Mouse (Mus musculus) kidney, postnatal 0 days (tissue): ENCODE results near the gene Mapre1. TPM values are rescaled to one million over a fixed set of nuclear protein-coding genes. Genes with fewer than 3 reads are reported as not detected.
"Not testable (repeated sequence)": the region's sequence is repeated elsewhere in the genome, so short reads cannot be mapped to it uniquely, and the experiment has no call there.

Experiments
- ATAC-seq: fragments of 200-750 bp; cut with Nextera tagmentation; replicated peaks from 2 replicates; pipeline ENCODE4 v1.8.0; 2017; ENCODE audit warnings: low read depth, moderate number of reproducible peaks, moderate TSS enrichment, moderate library complexity; ENCODE audit not compliant: low FRiP score
- DNase-seq: peaks from one replicate; pipeline ENCODE4 v3.0.0-alpha.2; 2016; ENCODE audit warnings: low spot score
- H3K27ac ChIP-seq: fragments of 300-500 bp; sonication (generic); 2 replicates; pipeline ENCODE4 v1.5.1; 2014; ENCODE audit warnings: mild to moderate bottlenecking
- H3K27me3 ChIP-seq: fragments of 300-500 bp; sonication (generic); 2 replicates; pipeline ENCODE4 v1.6.1; 2014; ENCODE audit warnings: low read length, mixed read lengths; ENCODE audit not compliant: insufficient read depth
- H3K36me3 ChIP-seq: fragments of 300-500 bp; sonication (generic); 2 replicates; pipeline ENCODE4 v1.6.1; 2014; ENCODE audit warnings: low read length, mixed read lengths; ENCODE audit not compliant: insufficient read depth
- H3K4me1 ChIP-seq: fragments of 300-500 bp; sonication (generic); replicated peaks from 2 replicates; pipeline ENCODE4 v1.6.1; 2014; ENCODE audit warnings: antibody characterized with exemption, low read length, mixed read lengths; ENCODE audit not compliant: insufficient read depth
- H3K4me2 ChIP-seq: fragments of 300-500 bp; sonication (generic); 2 replicates; pipeline ENCODE4 v1.6.1; 2014; ENCODE audit warnings: mild to moderate bottlenecking, low read length, moderate library complexity, mixed read lengths
- H3K4me3 ChIP-seq: fragments of 300-500 bp; sonication (generic); replicated peaks from 2 replicates; pipeline ENCODE4 v1.5.1; 2014; ENCODE audit warnings: low read depth, low read length
- H3K9ac ChIP-seq: fragments of 300-500 bp; sonication (generic); 2 replicates; pipeline ENCODE4 v1.6.1; 2014; ENCODE audit warnings: low read depth, low read length
- H3K9me3 ChIP-seq: fragments of 300-500 bp; sonication (generic); replicated peaks from 2 replicates; pipeline ENCODE4 v1.6.1; 2016; ENCODE audit warnings: low read length, inconsistent platforms, mixed read lengths
- CTCF ChIP-seq: IDR thresholded peaks from 2 replicates; pipeline ENCODE4 v1.5.1; 2016; ENCODE audit warnings: antibody characterized with exemption, low read depth, mild to moderate bottlenecking, moderate library complexity
- WGBS: fragments of 180-500 bp; shearing (Covaris S2); extraction: QIAGEN DNeasy Blood & Tissue Kit; methylation state at CpG from one replicate; pipeline ENCODE4 v1.1.7; 2014; 5-methylcytosine and 5-hydroxymethylcytosine counted together
- polyA plus RNA-seq: library from polyadenylated mRNA; unstranded; fragments of >200 nt; fragmentation: Nextera tagmentation; extraction: Ambion mirVana; gene quantifications from 2 replicates; pipeline ENCODE4 v1.2.1, GENCODE M21; 2015

Mapre1 gene
- polyA plus RNA-seq, 1 experiment from 2014 or later, result 192 TPM

DNA sequence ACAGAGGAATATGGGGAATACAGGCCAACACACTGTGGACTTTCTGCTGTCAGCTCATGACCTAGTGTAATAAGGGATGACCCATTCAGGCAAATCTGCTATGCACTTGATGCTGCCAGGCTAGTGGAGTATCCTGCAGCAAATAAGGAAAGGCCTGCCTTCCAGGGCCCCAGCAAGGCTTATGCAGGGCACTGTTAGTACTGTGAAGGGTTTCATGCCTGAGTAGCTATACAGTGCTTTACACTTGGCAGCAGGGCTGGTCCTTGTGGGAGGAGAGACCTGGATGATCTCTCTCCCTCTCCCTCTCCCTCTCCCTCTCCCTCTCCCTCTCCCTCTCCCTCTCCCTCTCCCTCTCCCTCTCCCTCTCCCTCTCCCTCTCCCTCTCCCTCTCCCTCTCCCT, 52.3 kb downstream of the Mapre1 start:
- no peak overlapping the region for H3K27ac ChIP-seq
- no peaks in the 10 kb centered on the region for H3K9me3 ChIP-seq
- no peak for DNase-seq
- TF ChIP-seq CTCF, result no peak
- no peak for ATAC-seq
- no peaks in the 10 kb centered on the region for H3K27me3 ChIP-seq
- no peaks in the 10 kb centered on the region for H3K36me3 ChIP-seq
- H3K4me1 ChIP-seq, result no peaks in the 10 kb centered on the region
- no peak overlapping the region for H3K9ac ChIP-seq
- H3K4me3 ChIP-seq, result no peak overlapping the region
- H3K4me2 ChIP-seq, result no peak overlapping the region

GRCm38 (mm10) chr2:153795090-153795489, 54.0 kb downstream of the Mapre1 start:
- H3K27me3 ChIP-seq, result no peaks in the 10 kb centered on the region
- no peaks in the 10 kb centered on the region for H3K4me1 ChIP-seq
- 66% methylated on average over 5 of the region's 5 CpGs for WGBS
- H3K4me3 ChIP-seq, result no peak overlapping the region
- peak; percentile 29; the same call in 1 of the 2 replicates for ATAC-seq
- H3K36me3 ChIP-seq, result no peaks in the 10 kb centered on the region
- H3K9ac ChIP-seq, result no peak overlapping the region
- no peak overlapping the region for H3K4me2 ChIP-seq
- H3K27ac ChIP-seq, result no peak overlapping the region
- peak; percentile 63 for TF ChIP-seq CTCF
- no peaks in the 10 kb centered on the region for H3K9me3 ChIP-seq
- peak; percentile 21 for DNase-seq

DNA sequence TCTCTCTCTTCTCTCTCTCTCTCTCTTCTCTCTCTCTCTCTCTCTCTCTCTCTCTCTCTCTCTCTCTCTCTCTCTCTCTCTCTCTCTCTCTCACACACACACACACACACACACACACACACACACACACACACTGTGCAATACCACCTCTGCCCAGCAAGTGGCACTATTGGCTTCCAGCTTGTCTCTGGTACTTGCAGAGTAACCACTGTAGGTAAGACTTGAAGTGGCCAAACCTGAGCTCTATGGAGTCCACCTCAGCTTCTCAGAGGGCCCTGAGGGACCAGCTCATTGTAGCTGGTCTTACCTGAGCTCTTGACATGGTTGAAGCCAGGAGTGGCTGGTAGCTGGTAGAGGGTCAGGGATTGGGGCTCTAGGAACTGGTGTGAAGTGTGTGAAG, 66.4 kb downstream of the Mapre1 start:
- not testable (repeated sequence) for H3K27me3 ChIP-seq, H3K9ac ChIP-seq, H3K4me2 ChIP-seq, H3K4me1 ChIP-seq, H3K4me3 ChIP-seq, H3K9me3 ChIP-seq, H3K36me3 ChIP-seq, H3K27ac ChIP-seq, ATAC-seq
- peak; percentile 33 for DNase-seq
- peak; percentile 79 for TF ChIP-seq CTCF

DNA sequence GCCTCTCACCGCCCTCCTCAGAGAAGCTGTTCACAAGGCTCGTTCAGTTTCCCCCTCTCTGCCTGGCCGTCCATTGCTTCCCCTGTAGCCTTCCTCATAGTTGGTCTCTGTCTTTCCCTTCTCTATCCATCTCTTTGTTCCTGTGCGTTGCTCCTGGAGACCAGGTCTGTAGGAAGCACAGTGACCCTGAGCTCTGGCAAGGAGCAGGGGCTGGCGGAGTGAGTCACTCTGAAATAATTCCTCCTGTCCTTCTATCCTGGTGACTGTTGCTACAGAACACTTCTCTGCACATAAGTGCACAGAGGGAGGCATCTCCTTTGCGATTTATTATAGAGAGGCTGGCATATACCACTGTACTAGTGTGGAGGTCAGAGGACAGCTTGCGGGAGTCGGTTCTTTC, 67.1 kb downstream of the Mapre1 start:
- ATAC-seq (no peak), DNase-seq (no peak)
- Histone ChIP-seq H3K27me3 (no peaks in the 10 kb centered on the region), H3K4me3 (no peak overlapping the region), H3K9ac (no peak overlapping the region), H3K4me2 (no peak overlapping the region), H3K27ac (no peak overlapping the region), H3K9me3 (no peaks in the 10 kb centered on the region), H3K4me1 (no peaks in the 10 kb centered on the region), H3K36me3 (no peaks in the 10 kb centered on the region)
- WGBS, result 83% methylated on average over 8 of the region's 8 CpGs
- no peak for TF ChIP-seq CTCF

DNA sequence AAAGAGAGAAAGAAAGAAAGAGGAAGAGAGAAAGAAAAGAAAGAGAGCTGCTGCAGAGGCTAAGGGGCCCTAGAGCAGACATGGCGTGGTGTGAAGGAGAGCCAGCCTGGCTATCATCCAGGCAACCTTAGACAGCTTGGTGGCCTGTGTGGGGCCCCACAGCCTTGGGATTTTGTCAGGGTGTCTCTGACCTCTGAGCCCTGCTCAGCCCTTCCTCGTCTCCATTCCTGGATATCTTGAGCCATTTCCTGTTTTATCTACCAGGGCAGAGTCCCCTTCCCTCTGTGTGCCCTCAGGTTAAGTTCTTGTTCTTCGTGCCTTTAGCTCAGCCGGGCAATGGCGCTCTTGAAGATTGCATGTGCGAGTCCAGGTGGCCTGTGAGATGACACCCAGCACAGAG, 67.8 kb downstream of the Mapre1 start:
- no peak overlapping the region for H3K27ac ChIP-seq
- H3K4me2 ChIP-seq, result no peak overlapping the region
- no peak for TF ChIP-seq CTCF
- no peaks in the 10 kb centered on the region for H3K9me3 ChIP-seq
- 71% methylated on average over 6 of the region's 6 CpGs for WGBS
- DNase-seq (no peak), ATAC-seq (no peak)
- no peaks in the 10 kb centered on the region for H3K27me3 ChIP-seq
- H3K36me3 ChIP-seq, result no peaks in the 10 kb centered on the region
- H3K9ac ChIP-seq, result no peak overlapping the region
- H3K4me1 ChIP-seq, result no peaks in the 10 kb centered on the region
- H3K4me3 ChIP-seq, result no peak overlapping the region

DNA sequence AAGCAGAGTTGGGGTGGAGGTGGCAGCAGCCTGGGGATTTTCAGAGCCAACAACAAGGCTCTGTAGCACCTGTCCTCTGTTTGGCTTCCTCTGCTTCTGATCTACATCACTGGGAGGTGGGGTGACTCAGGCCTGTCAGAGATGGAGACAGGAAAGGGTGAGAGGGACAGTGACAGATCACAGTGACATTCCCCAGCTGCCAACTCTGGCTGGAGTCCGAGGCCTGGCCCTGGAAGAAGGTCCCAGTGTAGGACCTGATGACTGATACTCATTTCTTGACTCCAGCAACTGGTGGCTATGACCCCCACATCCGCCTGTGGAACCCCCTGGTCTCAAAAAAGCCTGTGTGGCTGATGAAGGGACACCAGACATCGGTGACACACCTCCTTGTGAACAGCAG, 68.8 kb downstream of the Mapre1 start:
- ATAC-seq (no peak), DNase-seq (no peak)
- TF ChIP-seq CTCF, result no peak
- Histone ChIP-seq H3K4me3 (no peak overlapping the region), H3K36me3 (no peaks in the 10 kb centered on the region), H3K27ac (no peak overlapping the region), H3K9me3 (no peaks in the 10 kb centered on the region), H3K4me2 (no peak overlapping the region), H3K9ac (no peak overlapping the region), H3K27me3 (no peaks in the 10 kb centered on the region), H3K4me1 (no peaks in the 10 kb centered on the region)
- WGBS, result 68% methylated on average over 3 of the region's 3 CpGs

GRCm38 (mm10) chr2:153822005-153822543, 81.0 kb downstream of the Mapre1 start:
- Histone ChIP-seq H3K4me3 (no peak overlapping the region), H3K9ac (no peak overlapping the region), H3K4me1 (no peaks in the 10 kb centered on the region), H3K36me3 (no peaks in the 10 kb centered on the region), H3K27ac (no peak overlapping the region), H3K4me2 (no peak overlapping the region), H3K9me3 (no peaks in the 10 kb centered on the region), H3K27me3 (no peaks in the 10 kb centered on the region)
- no peak for ATAC-seq
- 99% methylated on average over 2 of the region's 2 CpGs for WGBS
- no peak for DNase-seq
- TF ChIP-seq CTCF, result no peak

Other genes with a start within 250 kb of the Mapre1 start
- gene 4930404H24Rik, start 248.5 kb upstream of the Mapre1 start, polyA plus RNA-seq, result not detected in 2 replicates
- gene Nol4l, start 211.3 kb upstream of the Mapre1 start, polyA plus RNA-seq, result 9.0 and 9.6 TPM in 2 replicates
- gene Commd7, start 108.5 kb upstream of the Mapre1 start, polyA plus RNA-seq, result 78.7 and 78.8 TPM in 2 replicates
- 9.4 and 10.5 TPM in 2 replicates for gene Dnmt3b, start 91.8 kb upstream of the Mapre1 start, polyA plus RNA-seq
- gene Dnmt3c, start 44.6 kb upstream of the Mapre1 start, polyA plus RNA-seq, result 0.06 TPM in 1 of 2 replicates, not detected in the other
- gene Efcab8, start 38.7 kb downstream of the Mapre1 start, polyA plus RNA-seq, result not detected in 2 replicates
- not detected in 2 replicates for gene Sun5, start 129.8 kb downstream of the Mapre1 start, polyA plus RNA-seq
- not detected in 2 replicates for gene Bpifb2, start 133.8 kb downstream of the Mapre1 start, polyA plus RNA-seq
- gene Bpifb6, start 159.1 kb downstream of the Mapre1 start, polyA plus RNA-seq, result not detected in 2 replicates
- not detected in 2 replicates for gene Bpifb3, start 177.0 kb downstream of the Mapre1 start, polyA plus RNA-seq
- gene Bpifb4, start 196.9 kb downstream of the Mapre1 start, polyA plus RNA-seq, result not detected in 2 replicates
- not detected in 2 replicates for gene Bpifa6, start 233.7 kb downstream of the Mapre1 start, polyA plus RNA-seq